Mouse (Mus musculus) midbrain, postnatal 0 days (tissue): Measurements from ENCODE around the gene Vps50. TPM values are rescaled to one million over a fixed set of nuclear protein-coding genes. Genes with fewer than 3 reads are reported as not detected.
"Not testable (repeated sequence)": the region's sequence is repeated elsewhere in the genome, so short reads cannot be mapped to it uniquely, and the experiment has no call there.

Experiments
- ATAC-seq: fragments of 200-750 bp; cut with Nextera tagmentation; 2 replicates; pipeline ENCODE4 v1.8.0; 2017; ENCODE audit warnings: moderate number of reproducible peaks, mild to moderate bottlenecking, moderate TSS enrichment, moderate library complexity; ENCODE audit not compliant: low FRiP score
- DNase-seq: peaks from one replicate; pipeline ENCODE4 v3.0.0-alpha.2; 2015; ENCODE audit warnings: low spot score
- H3K27ac ChIP-seq: fragments of 300-500 bp; sonication (generic); 2 replicates; pipeline ENCODE4 v1.5.1; 2014; ENCODE audit warnings: low read depth, mild to moderate bottlenecking, low read length, mixed read lengths
- H3K27me3 ChIP-seq: fragments of 300-500 bp; sonication (generic); 2 replicates; pipeline ENCODE4 v1.6.1; 2014; ENCODE audit warnings: low read length, control low read depth, mixed read lengths; ENCODE audit not compliant: insufficient read depth
- H3K36me3 ChIP-seq: fragments of 300-500 bp; sonication (generic); 2 replicates; pipeline ENCODE4 v1.6.1; 2014; ENCODE audit warnings: low read length, control low read depth, mixed read lengths; ENCODE audit not compliant: insufficient read depth
- H3K4me1 ChIP-seq: fragments of 300-500 bp; sonication (generic); 2 replicates; pipeline ENCODE4 v1.6.1; 2014; ENCODE audit warnings: mild to moderate bottlenecking, control low read depth, antibody characterized with exemption, low read length, mixed read lengths; ENCODE audit not compliant: insufficient read depth
- H3K4me2 ChIP-seq: fragments of 300-500 bp; sonication (generic); 2 replicates; pipeline ENCODE4 v1.6.1; 2014; ENCODE audit warnings: low read depth, mild to moderate bottlenecking, low read length, mixed read lengths; ENCODE audit not compliant: poor library complexity, severe bottlenecking
- H3K4me3 ChIP-seq: fragments of 300-500 bp; sonication (generic); 2 replicates; pipeline ENCODE4 v1.5.1; 2014; ENCODE audit warnings: low read depth, mild to moderate bottlenecking, low read length, moderate library complexity
- H3K9ac ChIP-seq: fragments of 300-500 bp; sonication (generic); replicated peaks from 2 replicates; pipeline ENCODE4 v1.6.1; 2014; ENCODE audit warnings: mild to moderate bottlenecking, low read length, moderate library complexity, mixed read lengths; ENCODE audit not compliant: poor library complexity, severe bottlenecking
- H3K9me3 ChIP-seq: fragments of 300-500 bp; sonication (generic); 2 replicates; pipeline ENCODE4 v1.6.1; 2016; ENCODE audit warnings: low read length, control low read depth
- CTCF ChIP-seq: IDR thresholded peaks from 2 replicates; pipeline ENCODE4 v1.5.1; 2016; ENCODE audit warnings: antibody characterized with exemption, mild to moderate bottlenecking
- WGBS: fragments of 180-500 bp; shearing (Covaris S2); extraction: QIAGEN DNeasy Blood & Tissue Kit; methylation state at CpG from one replicate; pipeline ENCODE4 v1.1.7; 2014; 5-methylcytosine and 5-hydroxymethylcytosine counted together
- polyA plus RNA-seq: library from polyadenylated mRNA; unstranded; fragments of >200 nt; fragmentation: Nextera tagmentation; extraction: Ambion mirVana; gene quantifications from 2 replicates; pipeline ENCODE4 v1.2.1, GENCODE M21; 2015
- total RNA-seq: library from RNA; depleted of rRNA; stranded (reverse); fragments of >200 nt; gene quantifications from 2 replicates; pipeline ENCODE4 v1.2.3, GENCODE M21; 2014

Gene Vps50
- total and polyA plus RNA-seq, 2 experiments from 2014 or later: 36.5 to 51.8 TPM

DNA sequence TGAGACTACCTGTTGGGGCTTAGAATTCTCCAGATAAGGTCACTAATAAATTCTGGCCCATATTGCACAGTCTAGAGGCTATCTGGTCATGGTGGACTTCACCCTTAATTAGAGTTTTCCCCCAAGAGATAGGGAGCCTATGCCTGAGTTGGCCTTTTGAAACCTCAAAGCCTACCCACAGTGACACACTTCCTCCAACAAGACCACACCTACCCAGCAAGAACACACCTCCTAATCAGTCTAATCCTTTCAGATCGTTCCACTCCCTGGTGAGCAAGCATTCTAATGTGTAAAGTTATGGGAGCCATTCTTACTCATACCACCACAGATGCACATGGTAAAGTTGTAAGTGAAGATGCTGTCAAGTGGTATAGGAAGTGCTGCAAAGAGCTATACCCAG lies 37.9 kb downstream of the Vps50 start:
- no peak overlapping the region for H3K27ac ChIP-seq
- no peak overlapping the region for H3K4me2 ChIP-seq
- no peak for TF ChIP-seq CTCF
- H3K4me1 ChIP-seq: no peaks in the 10 kb centered on the region
- H3K9ac ChIP-seq: no peak overlapping the region
- no peaks in the 10 kb centered on the region for H3K9me3 ChIP-seq
- H3K4me3 ChIP-seq: no peak overlapping the region
- 23% methylated on average over 1 of the region's 1 CpGs for WGBS
- DNase-seq: no peak
- ATAC-seq: no peak
- H3K36me3 ChIP-seq: no peaks in the 10 kb centered on the region; the same call in 1 of the 2 replicates
- no peaks in the 10 kb centered on the region for H3K27me3 ChIP-seq

DNA sequence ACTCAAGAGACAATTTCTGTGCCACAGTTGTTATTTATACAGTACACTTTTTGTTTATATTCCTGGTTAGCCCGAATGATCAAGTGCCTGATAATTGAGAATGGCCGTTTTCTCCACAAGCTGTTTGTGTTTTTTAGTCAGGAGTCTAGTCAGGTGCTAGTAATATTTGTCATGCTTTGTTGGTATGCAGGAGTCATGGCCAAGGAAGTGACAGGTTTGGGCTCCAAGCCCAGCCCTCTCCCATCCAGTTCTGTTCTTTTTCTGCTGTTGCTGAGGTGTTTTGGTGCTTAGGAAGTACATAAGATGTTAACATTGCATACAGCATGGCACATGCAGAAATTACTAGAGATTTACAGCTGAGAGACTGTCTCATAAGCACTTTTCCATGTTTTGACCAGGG lies 41.3 kb downstream of the Vps50 start:
- H3K27me3 ChIP-seq: no peaks in the 10 kb centered on the region
- TF ChIP-seq CTCF: no peak
- H3K27ac ChIP-seq: no peak overlapping the region
- no peak overlapping the region for H3K4me2 ChIP-seq
- peak; percentile 31 for DNase-seq
- H3K4me1 ChIP-seq: no peaks in the 10 kb centered on the region
- 78% methylated on average over 2 of the region's 2 CpGs for WGBS
- H3K9me3 ChIP-seq: no peaks in the 10 kb centered on the region
- no peak overlapping the region for H3K4me3 ChIP-seq
- no peak overlapping the region for H3K9ac ChIP-seq
- no peak for ATAC-seq
- H3K36me3 ChIP-seq: no peaks in the 10 kb centered on the region; the same call in 1 of the 2 replicates

DNA sequence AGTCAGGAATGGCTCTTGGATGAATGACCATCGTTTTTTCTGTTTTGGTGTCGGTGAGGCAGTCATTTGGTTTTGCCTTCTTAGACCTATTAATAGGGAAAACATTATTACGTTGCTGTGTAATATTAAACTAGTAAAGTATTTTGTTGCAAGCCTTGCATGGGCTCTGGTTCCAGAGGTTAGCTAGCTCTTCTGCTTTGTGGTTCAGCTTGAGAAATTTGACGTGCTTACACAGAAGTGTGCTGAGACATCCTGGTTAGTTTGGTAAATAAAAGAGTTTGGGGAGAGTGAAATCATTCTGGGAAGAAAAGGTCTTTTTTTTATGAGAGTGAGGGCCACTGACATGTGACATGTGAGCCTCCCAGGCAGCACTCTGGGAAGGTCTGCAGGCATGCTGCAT lies 45.7 kb downstream of the Vps50 start:
- TF ChIP-seq CTCF: no peak
- Histone ChIP-seq H3K27me3 (no peaks in the 10 kb centered on the region), H3K4me3 (no peak overlapping the region), H3K27ac (no peak overlapping the region), H3K4me2 (no peak overlapping the region), H3K9ac (no peak overlapping the region), H3K4me1 (no peaks in the 10 kb centered on the region), H3K9me3 (no peaks in the 10 kb centered on the region), H3K36me3 (peaks cover 7% of the 10 kb centered on the region; the same call in 1 of the 2 replicates)
- ATAC-seq: no peak
- WGBS: 87% methylated on average over 4 of the region's 4 CpGs
- DNase-seq: no peak

DNA sequence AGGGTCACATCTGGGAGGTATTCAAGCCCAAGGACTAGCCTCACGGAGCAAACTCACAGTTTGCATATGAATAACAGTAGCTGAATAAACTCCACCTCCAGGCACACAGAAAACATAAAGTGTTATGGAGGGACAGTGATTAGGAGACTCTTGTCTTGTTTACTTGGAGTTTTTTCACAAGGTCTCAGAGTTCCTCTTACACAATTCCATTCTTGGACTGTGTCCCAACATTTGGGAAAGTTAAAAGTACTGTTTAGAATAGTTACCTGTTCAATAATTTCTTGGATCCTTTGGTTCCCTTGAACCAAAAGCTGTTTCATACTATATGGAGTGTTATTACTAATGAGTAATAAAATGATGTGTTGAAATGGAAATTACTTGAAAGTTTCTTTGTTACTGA lies 46.8 kb downstream of the Vps50 start:
- peaks cover 7% of the 10 kb centered on the region; the same call in 1 of the 2 replicates for H3K36me3 ChIP-seq

DNA sequence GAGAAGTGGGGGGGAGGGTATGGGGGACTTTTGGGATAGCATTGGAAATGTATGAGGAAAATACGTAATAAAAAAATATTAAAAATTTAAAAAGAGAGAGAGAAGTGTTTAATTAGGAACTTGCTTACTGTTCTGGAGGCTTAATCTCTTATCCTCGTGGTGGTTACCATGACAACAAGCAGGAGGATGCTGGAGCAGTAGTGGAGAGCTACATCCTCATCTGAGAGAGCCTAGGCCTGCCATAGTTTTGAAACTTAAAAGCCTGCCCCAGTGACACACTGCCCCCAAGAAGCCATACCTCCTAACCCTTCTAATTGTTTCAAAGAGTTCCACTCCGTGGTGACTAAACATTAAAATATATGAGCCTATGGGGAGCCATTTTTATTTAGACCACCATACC lies 50.8 kb downstream of the Vps50 start:
- ATAC-seq: no peak
- Histone ChIP-seq H3K27ac (no peak overlapping the region), H3K4me2 (no peak overlapping the region), H3K4me1 (no peaks in the 10 kb centered on the region), H3K9me3 (no peaks in the 10 kb centered on the region), H3K9ac (no peak overlapping the region), H3K36me3 (peaks cover 7% of the 10 kb centered on the region; the same call in 1 of the 2 replicates), H3K27me3 (no peaks in the 10 kb centered on the region), H3K4me3 (no peak overlapping the region)
- 58% methylated on average over 3 of the region's 3 CpGs for WGBS
- TF ChIP-seq CTCF: no peak
- DNase-seq: no peak

More for the DNA sequence above, 46.8 kb downstream of the Vps50 start:
- no peak for DNase-seq
- no peak for ATAC-seq
- Histone ChIP-seq H3K27ac (no peak overlapping the region), H3K4me2 (no peak overlapping the region), H3K9ac (no peak overlapping the region), H3K27me3 (no peaks in the 10 kb centered on the region), H3K4me3 (no peak overlapping the region), H3K9me3 (no peaks in the 10 kb centered on the region), H3K4me1 (no peaks in the 10 kb centered on the region)
- no peak for TF ChIP-seq CTCF
- WGBS: 44% methylated on average over 1 of the region's 1 CpGs

DNA sequence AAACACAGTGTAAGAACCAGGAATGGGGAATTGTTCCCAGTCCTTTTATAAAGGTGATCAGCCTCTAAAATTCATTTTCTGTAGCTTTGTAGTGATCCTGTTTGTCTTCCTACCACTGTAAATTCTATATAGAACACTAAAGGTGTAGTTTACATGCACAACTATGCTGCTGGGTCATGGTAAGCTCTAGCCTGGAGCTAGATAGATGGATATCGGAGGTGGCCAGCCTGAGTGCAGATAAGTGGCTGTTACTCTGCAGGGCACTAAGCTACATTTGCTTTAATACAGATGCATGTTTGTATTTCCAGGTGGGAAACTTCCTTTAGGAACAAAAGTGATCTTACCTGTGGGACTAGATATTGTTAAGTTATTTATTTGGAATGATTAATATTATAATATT lies 51.8 kb downstream of the Vps50 start:
- no peaks in the 10 kb centered on the region for H3K4me1 ChIP-seq
- no peaks in the 10 kb centered on the region for H3K9me3 ChIP-seq
- peaks cover 7% of the 10 kb centered on the region; the same call in 1 of the 2 replicates for H3K36me3 ChIP-seq
- WGBS: 76% methylated on average over 1 of the region's 1 CpGs
- no peak for DNase-seq
- no peak overlapping the region for H3K4me3 ChIP-seq
- no peak overlapping the region for H3K27ac ChIP-seq
- H3K9ac ChIP-seq: no peak overlapping the region
- TF ChIP-seq CTCF: no peak
- H3K27me3 ChIP-seq: no peaks in the 10 kb centered on the region
- H3K4me2 ChIP-seq: no peak overlapping the region
- no peak for ATAC-seq

DNA sequence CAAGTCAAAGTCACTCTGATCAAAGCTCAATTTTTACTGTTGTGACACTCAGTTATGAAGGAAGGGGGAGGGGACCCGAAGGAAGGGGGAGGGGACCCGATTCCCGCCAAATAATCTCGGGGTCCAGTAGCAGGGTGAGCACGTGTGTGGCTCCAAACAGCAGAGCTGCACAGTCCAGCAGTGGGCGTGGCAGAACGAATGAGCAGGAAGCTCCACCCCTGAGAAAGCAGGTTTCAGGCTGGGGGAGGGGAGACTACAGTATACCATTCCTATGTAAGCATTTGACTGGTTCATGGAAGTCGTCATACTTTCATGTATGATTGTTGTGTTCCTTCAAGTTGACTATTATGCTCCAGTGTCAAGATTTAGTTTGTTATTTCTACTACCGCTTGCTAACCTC lies 54.5 kb downstream of the Vps50 start:
- H3K27ac ChIP-seq, H3K9ac ChIP-seq, H3K27me3 ChIP-seq, H3K36me3 ChIP-seq, ATAC-seq, H3K4me3 ChIP-seq, H3K4me2 ChIP-seq, H3K4me1 ChIP-seq, H3K9me3 ChIP-seq, DNase-seq: not testable (repeated sequence)
- 92% methylated on average over 9 of the region's 9 CpGs for WGBS
